Mouse (Mus musculus) small intestine, adult 2 months (tissue): Measurements from ENCODE around the gene Hmbs. TPM values are rescaled to one million over a fixed set of nuclear protein-coding genes. Genes with fewer than 3 reads are reported as not detected.

Source experiments
- H3K27ac ChIP-seq: fragments of 200-500 bp; 2 replicates; pipeline ENCODE4 v1.5.1; 2012; ENCODE audit warnings: low read depth, low read length, control low read depth, inconsistent platforms; ENCODE audit not compliant: insufficient read depth
- H3K27me3 ChIP-seq: fragments of 200-500 bp; 2 replicates; pipeline ENCODE4 v1.6.1; 2012; ENCODE audit warnings: mild to moderate bottlenecking, moderate library complexity, low read length, inconsistent platforms; ENCODE audit not compliant: control insufficient read depth, insufficient read depth
- H3K36me3 ChIP-seq: fragments of 200-500 bp; 2 replicates; pipeline ENCODE4 v1.6.1; 2012; ENCODE audit warnings: mild to moderate bottlenecking, low read length, control low read depth, inconsistent platforms; ENCODE audit not compliant: control insufficient read depth, insufficient read depth
- H3K4me1 ChIP-seq: fragments of 200-500 bp; 2 replicates; pipeline ENCODE4 v1.6.1; 2012; ENCODE audit warnings: low read length, inconsistent platforms, mixed read lengths; ENCODE audit not compliant: control insufficient read depth, insufficient read depth, insufficient read length
- H3K4me3 ChIP-seq: fragments of 200-500 bp; 2 replicates; pipeline ENCODE4 v1.5.1; 2012; ENCODE audit warnings: low read depth, mild to moderate bottlenecking, control low read depth, inconsistent platforms, low read length, moderate library complexity
- CTCF ChIP-seq: fragments of 200-500 bp; IDR thresholded peaks from 2 replicates; pipeline ENCODE4 v1.5.1; 2012; ENCODE audit warnings: low read depth, mild to moderate bottlenecking, control low read depth, inconsistent platforms, low read length, moderate library complexity, mixed read lengths; ENCODE audit not compliant: insufficient replicate concordance, insufficient read length; ENCODE audit errors: extremely low read depth
- POLR2A ChIP-seq: fragments of 200-500 bp; IDR thresholded peaks from 2 replicates; pipeline ENCODE4 v1.6.1; 2012; ENCODE audit warnings: low read depth, mild to moderate bottlenecking, control low read depth, inconsistent platforms, low read length, moderate library complexity
- WGBS: fragments of 180-500 bp; shearing (Covaris S2); methylation state at CpG from one replicate; pipeline ENCODE4 v1.1.7; 2018; 5-methylcytosine and 5-hydroxymethylcytosine counted together
- polyA plus RNA-seq: library from polyadenylated mRNA; depleted of rRNA; stranded (reverse); fragments of >200 nt; gene quantifications from 2 replicates; pipeline ENCODE4 v1.2.3, GENCODE M21; 2012; rRNA removed

The Hmbs gene
- polyA plus RNA-seq, 1 experiment, result 44.0 TPM

- Histone ChIP-seq H3K4me3 (peak within 1 kb of the TSS; percentile 51), H3K27ac (no peak within 1 kb of the TSS)
- 2% methylated on average over 38 of the region's 38 CpGs for WGBS
Observed at GRCm38 (mm10) chr9:44288076-44288958, 55.7 kb downstream of the Hmbs start, which contains the start of gene Abcg4. Gene Abcg4 (minus strand): TSS chr9:44288615.

GRCm38 (mm10) chr9:44287401-44288075 is 56.5 kb downstream of the Hmbs start:
- Histone ChIP-seq H3K27ac (no peak overlapping the region), H3K27me3 (peaks cover 22% of the 10 kb centered on the region), H3K4me1 (peaks cover 10% of the 10 kb centered on the region), H3K36me3 (peaks cover 8% of the 10 kb centered on the region; the same call in 1 of the 2 replicates), H3K4me3 (peak overlapping the region; percentile 51)
- 5% methylated on average over 47 of the region's 47 CpGs for WGBS
- TF ChIP-seq CTCF, result no peak
- TF ChIP-seq POLR2A, result no peak

More at GRCm38 (mm10) chr9:44288076-44288958, 55.7 kb downstream of the Hmbs start, which contains the start of gene Abcg4:
- Histone ChIP-seq H3K36me3 (peaks cover 8% of the 10 kb centered on the region; the same call in 1 of the 2 replicates), H3K27me3 (peaks cover 22% of the 10 kb centered on the region), H3K4me1 (peaks cover 10% of the 10 kb centered on the region)
- TF ChIP-seq POLR2A (no peak), CTCF (no peak)

GRCm38 (mm10) chr9:44287003-44287400 is 57.0 kb downstream of the Hmbs start:
- WGBS, result 33% methylated on average over 11 of the region's 11 CpGs
- Histone ChIP-seq H3K27ac (no peak overlapping the region), H3K27me3 (peaks cover 22% of the 10 kb centered on the region), H3K4me3 (peak overlapping the region; percentile 51), H3K4me1 (peaks cover 10% of the 10 kb centered on the region), H3K36me3 (peaks cover 6% of the 10 kb centered on the region; the same call in 1 of the 2 replicates)
- TF ChIP-seq POLR2A, result no peak
- no peak for TF ChIP-seq CTCF

Other genes starting within 250 kb of the Hmbs start
- 0.04 TPM in 2 replicates for gene Mfrp, start 242.5 kb downstream of the Hmbs start, polyA plus RNA-seq
- gene C1qtnf5, start 237.0 kb downstream of the Hmbs start, polyA plus RNA-seq, result 6.4 and 7.0 TPM in 2 replicates
- gene Gm49380, start 230.7 kb downstream of the Hmbs start, polyA plus RNA-seq, result not detected in 2 replicates
- 16.9 and 26.4 TPM in 2 replicates for gene Rnf26, start 230.7 kb downstream of the Hmbs start, polyA plus RNA-seq
- 14.2 and 14.3 TPM in 2 replicates for gene Mcam, start 209.8 kb downstream of the Hmbs start, polyA plus RNA-seq
- 2.9 and 6.9 TPM in 2 replicates for gene Cbl, start 110.2 kb downstream of the Hmbs start, polyA plus RNA-seq
- gene Ccdc153, start 103.6 kb downstream of the Hmbs start, polyA plus RNA-seq, result not detected in 2 replicates
- gene Pdzd3, start 92.8 kb downstream of the Hmbs start, polyA plus RNA-seq, result 9.9 and 23.6 TPM in 2 replicates
- 3.1 and 7.5 TPM in 2 replicates for gene Nlrx1, start 75.6 kb downstream of the Hmbs start, polyA plus RNA-seq
- gene Abcg4, start 55.6 kb downstream of the Hmbs start, polyA plus RNA-seq, result 1.3 and 2.0 TPM in 2 replicates
- gene Hinfp, start 38.6 kb downstream of the Hmbs start, polyA plus RNA-seq, result 20.6 and 20.8 TPM in 2 replicates
- 113 and 257 TPM in 2 replicates for gene C2cd2l, start 23.9 kb downstream of the Hmbs start, polyA plus RNA-seq
- 27.7 and 47.4 TPM in 2 replicates for gene Dpagt1, start 18.2 kb downstream of the Hmbs start, polyA plus RNA-seq
- 180 and 255 TPM in 2 replicates for gene H2afx, start 9.5 kb downstream of the Hmbs start, polyA plus RNA-seq
- gene Vps11, start 17.4 kb upstream of the Hmbs start, polyA plus RNA-seq, result 12.4 and 22.3 TPM in 2 replicates
- 34.3 and 38.3 TPM in 2 replicates for gene Hyou1, start 35.3 kb upstream of the Hmbs start, polyA plus RNA-seq
- gene Slc37a4, start 52.6 kb upstream of the Hmbs start, polyA plus RNA-seq, result 27.1 and 54.9 TPM in 2 replicates
- 40.0 and 48.3 TPM in 2 replicates for gene Rps25, start 62.9 kb upstream of the Hmbs start, polyA plus RNA-seq
- gene Trappc4, start 63.4 kb upstream of the Hmbs start, polyA plus RNA-seq, result 20.0 and 36.5 TPM in 2 replicates
- 17.8 and 21.3 TPM in 2 replicates for gene Ccdc84, start 74.3 kb upstream of the Hmbs start, polyA plus RNA-seq
- gene Foxr1, start 96.9 kb upstream of the Hmbs start, polyA plus RNA-seq, result not detected in 2 replicates
- gene Upk2, start 110.7 kb upstream of the Hmbs start, polyA plus RNA-seq, result 1.4 TPM in 2 replicates
- gene Bcl9l, start 138.6 kb upstream of the Hmbs start, polyA plus RNA-seq, result 21.8 and 28.1 TPM in 2 replicates
- 2.0 and 5.7 TPM in 2 replicates for gene Cxcr5, start 217.6 kb upstream of the Hmbs start, polyA plus RNA-seq